Mouse (Mus musculus) lung, postnatal 0 days (tissue): ENCODE results near the gene Kit. TPM values are rescaled to one million over a fixed set of nuclear protein-coding genes. Genes with fewer than 3 reads are reported as not detected.
A peak's percentile ranks its signal among the peaks of the same experiment; 100 is the strongest.

Source experiments
- ATAC-seq: fragments of 200-750 bp; cut with Nextera tagmentation; 2 replicates; pipeline ENCODE4 v1.8.0; 2017; ENCODE audit warnings: moderate library complexity
- DNase-seq: peaks from one replicate; pipeline ENCODE4 v3.0.0-alpha.2; 2016; ENCODE audit warnings: low spot score
- H3K27ac ChIP-seq: fragments of 300-500 bp; sonication (generic); 2 replicates; pipeline ENCODE4 v1.5.1; 2014; ENCODE audit warnings: antibody characterized with exemption, mild to moderate bottlenecking, low read length, mixed read lengths
- H3K27me3 ChIP-seq: fragments of 300-500 bp; sonication (generic); replicated peaks from 2 replicates; pipeline ENCODE4 v1.6.1; 2014; ENCODE audit warnings: low read length, mixed read lengths; ENCODE audit not compliant: insufficient read depth
- H3K36me3 ChIP-seq: fragments of 300-500 bp; sonication (generic); 2 replicates; pipeline ENCODE4 v1.6.1; 2014; ENCODE audit warnings: low read length, mixed read lengths; ENCODE audit not compliant: insufficient read depth
- H3K4me1 ChIP-seq: fragments of 300-500 bp; sonication (generic); 2 replicates; pipeline ENCODE4 v1.6.1; 2014; ENCODE audit warnings: antibody characterized with exemption, low read depth, low read length, mixed read lengths; ENCODE audit not compliant: insufficient read depth
- H3K4me2 ChIP-seq: fragments of 300-500 bp; sonication (generic); replicated peaks from 2 replicates; pipeline ENCODE4 v1.6.1; 2014; ENCODE audit warnings: low read depth, mild to moderate bottlenecking, low read length, moderate library complexity, mixed read lengths
- H3K4me3 ChIP-seq: fragments of 300-500 bp; sonication (generic); 2 replicates; pipeline ENCODE4 v1.5.1; 2014; ENCODE audit warnings: low read depth, low read length
- H3K9ac ChIP-seq: fragments of 300-500 bp; sonication (generic); replicated peaks from 2 replicates; pipeline ENCODE4 v1.6.1; 2014; ENCODE audit warnings: low read depth, mild to moderate bottlenecking
- H3K9me3 ChIP-seq: fragments of 300-500 bp; sonication (generic); 2 replicates; pipeline ENCODE4 v1.6.1; 2016; ENCODE audit warnings: low read length, mixed read lengths
- CTCF ChIP-seq: IDR thresholded peaks from 2 replicates; pipeline ENCODE4 v1.5.1; 2016; ENCODE audit warnings: antibody characterized with exemption, mild to moderate bottlenecking
- EP300 ChIP-seq: IDR thresholded peaks from 2 replicates; pipeline ENCODE4 v1.6.1; 2016; ENCODE audit warnings: antibody characterized with exemption, mild to moderate bottlenecking, control low read depth
- WGBS: fragments of 180-500 bp; shearing (Covaris S2); extraction: QIAGEN DNeasy Blood & Tissue Kit; methylation state at CpG from one replicate; pipeline ENCODE4 v1.1.7; 2014; 5-methylcytosine and 5-hydroxymethylcytosine counted together
- polyA plus RNA-seq: library from polyadenylated mRNA; unstranded; fragments of >200 nt; fragmentation: Nextera tagmentation; extraction: Ambion mirVana; gene quantifications from 2 replicates; pipeline ENCODE4 v1.2.1, GENCODE M21; 2015

The Kit gene
- polyA plus RNA-seq, 1 experiment from 2014 or later = 30.0 TPM

- no peak overlapping the region for H3K4me3 ChIP-seq
- ATAC-seq = no peak
- no peak overlapping the region for H3K4me2 ChIP-seq
- H3K9me3 ChIP-seq = no peaks in the 10 kb centered on the region
- no peaks in the 10 kb centered on the region for H3K4me1 ChIP-seq
- H3K9ac ChIP-seq = no peak overlapping the region
- no peak for DNase-seq
- 45% methylated on average over 12 of the region's 12 CpGs for WGBS
- no peak overlapping the region for H3K27ac ChIP-seq
- H3K27me3 ChIP-seq = no peaks in the 10 kb centered on the region
- TF ChIP-seq CTCF = no peak
- no peak for TF ChIP-seq EP300
- H3K36me3 ChIP-seq = no peaks in the 10 kb centered on the region
These were observed 33.3 kb downstream of the Kit start for GRCm38 (mm10) chr5:75607971-75608370.

- no peaks in the 10 kb centered on the region for H3K36me3 ChIP-seq
- no peak overlapping the region for H3K27ac ChIP-seq
- no peaks in the 10 kb centered on the region for H3K4me1 ChIP-seq
- no peaks in the 10 kb centered on the region for H3K27me3 ChIP-seq
- ATAC-seq (no peak), DNase-seq (no peak)
- H3K4me3 ChIP-seq = no peak overlapping the region
- H3K9me3 ChIP-seq = no peaks in the 10 kb centered on the region
- 56% methylated on average over 1 of the region's 1 CpGs for WGBS
- TF ChIP-seq CTCF = no peak
- TF ChIP-seq EP300 = no peak
- H3K4me2 ChIP-seq = no peak overlapping the region
- H3K9ac ChIP-seq = no peak overlapping the region
These were observed 37.7 kb downstream of the Kit start for GRCm38 (mm10) chr5:75612380-75612779.

- Histone ChIP-seq H3K4me3 (no peak overlapping the region), H3K27ac (no peak overlapping the region), H3K4me2 (no peak overlapping the region), H3K36me3 (no peaks in the 10 kb centered on the region), H3K9me3 (no peaks in the 10 kb centered on the region), H3K4me1 (no peaks in the 10 kb centered on the region), H3K27me3 (no peaks in the 10 kb centered on the region), H3K9ac (no peak overlapping the region)
- ATAC-seq (no peak), DNase-seq (no peak)
- 91% methylated on average over 4 of the region's 4 CpGs for WGBS
- no peak for TF ChIP-seq CTCF
- TF ChIP-seq EP300 = no peak
These were observed 38.2 kb downstream of the Kit start for GRCm38 (mm10) chr5:75612926-75613325.

DNA sequence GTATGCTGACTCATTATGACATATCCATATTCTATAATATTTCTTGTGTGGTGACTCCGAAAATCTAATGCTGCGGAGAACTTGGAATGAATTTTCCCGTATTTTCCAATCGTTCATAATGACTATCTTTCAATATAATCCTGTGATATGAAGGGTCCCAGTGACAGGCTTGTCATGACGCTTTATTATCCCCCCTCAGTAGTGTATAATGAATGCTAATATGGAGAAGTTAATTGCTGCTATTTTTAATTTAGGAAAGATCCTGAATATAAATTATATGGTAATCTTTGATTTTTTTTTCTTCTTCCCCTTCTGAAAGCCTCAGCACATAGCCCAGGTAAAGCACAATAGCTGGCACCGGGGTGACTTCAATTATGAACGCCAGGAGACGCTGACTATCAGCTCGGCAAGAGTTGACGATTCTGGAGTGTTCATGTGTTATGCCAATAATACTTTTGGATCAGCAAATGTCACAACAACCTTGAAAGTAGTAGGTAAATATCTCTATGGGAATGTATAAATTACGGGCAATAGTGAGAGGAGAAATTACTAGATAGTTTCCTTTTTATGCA, 40.4 kb downstream of the Kit start:
- DNase-seq (no peak), ATAC-seq (no peak)
- no peak for TF ChIP-seq CTCF
- Histone ChIP-seq H3K9me3 (no peaks in the 10 kb centered on the region), H3K27ac (no peak overlapping the region), H3K4me2 (no peak overlapping the region), H3K36me3 (no peaks in the 10 kb centered on the region), H3K4me3 (no peak overlapping the region), H3K9ac (no peak overlapping the region), H3K4me1 (no peaks in the 10 kb centered on the region), H3K27me3 (no peaks in the 10 kb centered on the region)
- 91% methylated on average over 11 of the region's 11 CpGs for WGBS

DNA sequence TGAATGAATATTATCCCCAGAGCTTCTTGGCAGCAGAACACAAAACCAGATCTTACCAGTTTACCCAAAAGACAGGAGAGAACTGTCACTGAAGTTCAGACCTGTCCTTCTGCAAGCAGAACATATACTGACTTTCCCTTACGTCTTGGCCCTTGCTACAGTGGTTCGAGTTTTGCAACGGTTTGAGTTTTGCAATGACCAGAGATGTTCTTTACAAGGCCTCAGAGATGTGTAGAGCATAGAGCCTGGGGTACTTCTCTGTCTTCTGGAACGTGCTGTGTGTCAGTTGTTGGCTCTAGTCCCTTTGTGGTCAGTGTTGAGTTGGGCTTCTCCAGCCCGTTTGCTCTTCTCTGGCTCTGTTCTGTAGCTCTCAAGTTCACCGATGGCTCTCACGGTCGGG, 40.9 kb downstream of the Kit start:
- 87% methylated on average over 8 of the region's 8 CpGs for WGBS
- no peak for ATAC-seq
- no peaks in the 10 kb centered on the region for H3K4me1 ChIP-seq

DNA sequence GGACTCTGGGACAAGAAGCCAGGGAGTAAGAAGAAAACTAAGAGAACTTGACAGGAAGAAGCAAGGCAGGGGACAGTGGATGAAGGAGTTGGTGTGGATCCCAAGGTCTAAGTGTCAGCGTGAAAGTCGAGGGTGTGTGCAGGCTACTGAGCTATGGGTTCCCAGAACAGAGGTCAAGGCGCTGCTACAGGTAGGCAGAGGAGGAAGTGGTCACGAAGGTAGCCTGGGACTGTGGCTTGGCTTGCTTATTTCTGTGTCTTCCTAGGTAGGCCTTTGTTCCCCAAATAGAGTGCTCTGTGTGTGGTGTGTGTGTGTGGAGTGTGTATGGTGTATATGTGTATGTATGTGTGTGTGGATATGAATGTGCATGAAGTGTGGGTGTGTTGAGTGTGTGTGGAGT, 47.7 kb downstream of the Kit start:
- no peak for ATAC-seq
- Histone ChIP-seq H3K9ac (no peak overlapping the region), H3K36me3 (no peaks in the 10 kb centered on the region), H3K27me3 (no peaks in the 10 kb centered on the region), H3K4me3 (no peak overlapping the region), H3K4me1 (no peaks in the 10 kb centered on the region), H3K27ac (no peak overlapping the region), H3K9me3 (no peaks in the 10 kb centered on the region), H3K4me2 (no peak overlapping the region)
- WGBS = 94% methylated on average over 4 of the region's 4 CpGs
- no peak for TF ChIP-seq EP300
- no peak for TF ChIP-seq CTCF
- DNase-seq = no peak

More for the DNA sequence above, 40.9 kb downstream of the Kit start:
- no peak overlapping the region for H3K4me2 ChIP-seq
- no peak overlapping the region for H3K4me3 ChIP-seq
- H3K27me3 ChIP-seq = no peaks in the 10 kb centered on the region
- TF ChIP-seq CTCF (no peak), EP300 (no peak)
- H3K36me3 ChIP-seq = no peaks in the 10 kb centered on the region
- no peak for DNase-seq
- H3K27ac ChIP-seq = no peak overlapping the region
- no peak overlapping the region for H3K9ac ChIP-seq
- no peaks in the 10 kb centered on the region for H3K9me3 ChIP-seq

DNA sequence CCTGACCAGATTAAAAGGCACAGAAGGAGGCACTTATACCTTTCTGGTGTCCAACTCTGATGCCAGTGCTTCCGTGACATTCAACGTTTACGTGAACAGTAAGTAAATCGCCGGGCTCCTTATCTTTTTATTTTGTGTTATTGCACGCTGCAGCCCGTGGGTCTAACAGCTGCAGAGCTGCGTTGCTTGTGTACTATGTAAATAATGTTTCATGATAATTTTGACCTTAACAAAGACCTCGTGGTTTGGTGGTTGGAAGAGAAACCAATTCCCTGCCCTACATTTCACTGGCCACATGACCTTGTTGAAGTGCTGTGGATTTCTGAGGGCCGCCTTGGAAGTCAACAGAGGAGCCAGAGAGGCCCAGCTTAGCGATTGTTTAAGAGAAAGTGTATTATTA, 48.3 kb downstream of the Kit start:
- no peaks in the 10 kb centered on the region for H3K36me3 ChIP-seq
- TF ChIP-seq EP300 = no peak
- no peak for TF ChIP-seq CTCF
- H3K4me2 ChIP-seq = no peak overlapping the region
- no peaks in the 10 kb centered on the region for H3K27me3 ChIP-seq
- H3K27ac ChIP-seq = no peak overlapping the region
- H3K9ac ChIP-seq = no peak overlapping the region
- no peaks in the 10 kb centered on the region for H3K4me1 ChIP-seq
- no peaks in the 10 kb centered on the region for H3K9me3 ChIP-seq
- WGBS = 41% methylated on average over 11 of the region's 11 CpGs
- ATAC-seq (0 out of 2 replicates have a peak, but pooled peaks have one; percentile 14), DNase-seq (peak; percentile 17)
- H3K4me3 ChIP-seq = no peak overlapping the region
